Mouse (Mus musculus): ENCODE data around the gene Sypl2. TPM values are rescaled to one million over a fixed set of nuclear protein-coding genes. Genes with fewer than 3 reads are reported as not detected.

The Sypl2 gene
- total RNA-seq, 2 experiments from 2014 or later = 2.8 to 3.2 TPM

DNA sequence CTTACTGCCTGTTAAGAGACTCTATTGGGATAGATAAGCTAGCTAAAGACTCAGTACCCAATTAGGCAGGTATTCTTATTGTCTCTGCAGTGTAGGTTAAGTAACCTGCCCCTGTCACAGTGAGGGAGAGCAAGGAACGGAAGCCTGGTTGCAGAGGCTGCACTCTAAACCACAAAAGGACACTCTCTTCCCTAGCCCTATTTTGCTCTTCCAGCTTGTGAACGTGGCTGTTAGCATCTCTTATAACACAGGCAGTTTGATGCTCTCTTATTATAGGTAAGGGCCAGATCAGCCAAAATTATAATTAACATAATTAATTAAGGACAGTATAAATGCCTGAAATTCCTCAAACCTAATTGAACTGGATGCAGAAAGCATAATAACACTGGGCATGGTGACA lies 45.9 kb downstream of the Sypl2 start:
- no peak for DNase-seq (ENCODE audit: low spot score in 2 of 2)

DNA sequence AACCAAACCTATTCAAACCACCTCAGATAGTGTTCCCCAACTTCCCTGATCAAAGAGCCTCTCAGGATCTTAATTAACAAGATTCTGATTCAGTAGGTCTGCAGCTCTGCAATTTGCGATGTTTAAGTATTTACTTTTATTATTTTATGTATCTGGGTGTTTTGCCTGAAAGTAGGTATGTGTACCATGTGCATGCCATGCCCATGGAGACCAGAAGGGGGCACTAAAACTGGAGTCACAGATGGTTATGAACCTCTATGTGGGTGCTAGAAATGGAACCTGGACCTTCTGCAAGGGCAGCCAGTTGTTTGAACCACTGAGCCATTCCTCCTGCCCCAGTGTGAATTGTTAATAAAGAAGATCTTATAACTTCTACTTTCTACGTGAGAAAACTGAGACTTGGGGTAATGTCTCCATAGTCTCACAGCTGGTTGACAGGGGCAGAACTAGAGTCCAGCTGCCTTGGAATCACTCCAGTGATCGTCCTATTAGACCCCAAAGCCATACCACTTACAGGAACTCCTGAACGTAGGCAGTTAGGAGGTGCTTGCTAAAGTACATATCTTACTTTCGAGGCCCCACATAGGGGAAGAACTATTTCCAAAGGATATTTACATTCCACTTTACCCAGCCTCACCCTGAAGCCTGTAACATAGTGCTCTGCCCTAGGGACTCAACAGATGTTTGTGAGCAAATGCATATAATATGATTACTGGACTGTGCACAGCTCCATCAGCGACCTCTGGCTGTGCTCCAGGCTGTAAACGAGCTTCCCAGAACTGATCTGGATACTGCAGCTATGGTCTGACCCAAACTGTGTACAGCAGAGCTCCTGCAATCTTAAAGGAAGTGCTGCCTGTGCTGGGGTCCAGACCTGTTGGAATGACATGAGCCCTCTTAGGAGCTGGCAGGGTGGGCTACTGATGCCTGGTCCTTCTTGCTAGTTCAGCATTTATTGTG lies 47.4 kb downstream of the Sypl2 start:
- no peak for DNase-seq (ENCODE audit: low spot score in 2 of 2)

DNA sequence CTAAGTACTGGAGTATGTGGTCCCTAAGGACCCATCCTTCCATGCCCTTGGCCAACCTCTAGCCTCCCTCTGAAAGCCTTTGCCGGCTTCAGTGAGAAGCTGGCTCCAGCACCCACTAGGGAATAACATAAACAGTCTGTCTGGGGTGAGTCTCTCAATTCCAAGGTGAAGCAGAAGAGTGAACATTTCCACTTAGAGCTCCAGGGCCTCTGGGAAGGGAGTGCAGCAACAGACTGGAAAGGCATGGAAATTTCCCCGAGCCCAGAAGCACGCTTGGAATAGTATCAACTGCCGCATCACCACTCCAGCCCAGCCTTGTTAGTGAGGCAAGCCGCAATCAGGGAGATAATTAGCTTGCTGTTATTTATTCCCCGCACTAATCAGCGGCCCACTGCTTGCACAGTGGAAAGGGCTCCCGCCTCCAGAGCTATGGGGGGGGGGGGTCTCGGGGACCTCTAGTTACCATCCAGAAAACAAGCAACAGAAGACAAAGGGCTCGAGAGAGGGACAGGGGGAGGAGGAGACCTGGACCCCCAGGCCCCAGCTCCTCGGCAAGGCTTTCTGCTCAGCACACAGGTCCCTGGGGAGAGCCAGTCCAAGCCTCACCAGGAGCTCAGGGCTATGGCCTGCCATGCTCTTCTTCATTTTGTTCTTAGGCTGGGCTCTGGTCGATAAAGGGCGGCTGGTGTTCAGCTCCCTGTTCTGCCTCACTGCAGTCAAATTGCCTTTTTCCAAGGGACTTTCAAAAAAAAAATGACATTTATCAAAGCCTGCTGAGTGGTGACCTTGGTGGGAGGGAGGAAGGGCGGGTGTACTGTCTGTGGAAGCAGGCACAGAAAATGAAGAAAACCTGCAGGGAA lies 51.5 kb downstream of the Sypl2 start:
- peak; percentile 81 to 89 for DNase-seq (ENCODE audit: low spot score in 2 of 2)

DNA sequence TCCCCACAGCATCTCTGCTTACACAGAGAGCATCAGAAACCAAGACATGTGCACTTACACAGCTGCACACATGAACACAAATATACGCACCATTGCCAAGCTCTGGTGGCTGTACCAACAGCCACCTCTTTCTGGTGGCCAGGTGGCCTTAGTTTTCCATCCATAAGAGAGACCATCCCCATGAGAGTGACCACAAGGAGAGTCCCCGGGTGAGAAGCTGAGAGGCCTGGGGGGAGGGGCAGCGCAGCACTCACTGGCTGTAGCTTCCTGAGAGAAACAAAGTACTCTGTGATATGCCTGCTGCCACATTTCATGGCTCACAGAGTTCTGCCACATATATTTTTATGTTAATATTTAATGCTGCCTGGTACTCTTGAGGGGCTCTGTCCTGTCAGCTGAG lies 57.2 kb downstream of the Sypl2 start:
- DNase-seq (ENCODE audit: low spot score in 2 of 2) = no peak

DNA sequence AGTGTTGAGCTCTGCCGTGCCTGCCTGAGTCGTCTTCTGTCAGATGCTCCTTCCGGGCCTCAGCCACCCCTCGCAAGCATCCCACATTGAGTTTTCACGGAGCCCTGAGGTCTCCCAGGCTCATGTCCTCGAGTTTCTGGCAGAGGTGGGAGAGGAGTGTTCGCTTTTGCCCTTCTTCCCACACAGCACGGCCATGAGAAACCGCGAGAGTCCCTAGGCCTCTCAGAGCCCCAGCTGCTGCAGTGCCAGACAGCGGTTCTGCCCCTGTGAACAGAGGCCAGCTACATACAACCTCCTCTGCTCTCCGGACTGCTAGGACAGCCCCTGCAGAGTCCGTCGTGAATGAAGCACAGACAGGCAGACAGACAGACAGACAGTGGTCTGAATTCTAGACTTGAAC lies 58.9 kb downstream of the Sypl2 start:
- no peak for DNase-seq (ENCODE audit: low spot score in 2 of 2)

DNA sequence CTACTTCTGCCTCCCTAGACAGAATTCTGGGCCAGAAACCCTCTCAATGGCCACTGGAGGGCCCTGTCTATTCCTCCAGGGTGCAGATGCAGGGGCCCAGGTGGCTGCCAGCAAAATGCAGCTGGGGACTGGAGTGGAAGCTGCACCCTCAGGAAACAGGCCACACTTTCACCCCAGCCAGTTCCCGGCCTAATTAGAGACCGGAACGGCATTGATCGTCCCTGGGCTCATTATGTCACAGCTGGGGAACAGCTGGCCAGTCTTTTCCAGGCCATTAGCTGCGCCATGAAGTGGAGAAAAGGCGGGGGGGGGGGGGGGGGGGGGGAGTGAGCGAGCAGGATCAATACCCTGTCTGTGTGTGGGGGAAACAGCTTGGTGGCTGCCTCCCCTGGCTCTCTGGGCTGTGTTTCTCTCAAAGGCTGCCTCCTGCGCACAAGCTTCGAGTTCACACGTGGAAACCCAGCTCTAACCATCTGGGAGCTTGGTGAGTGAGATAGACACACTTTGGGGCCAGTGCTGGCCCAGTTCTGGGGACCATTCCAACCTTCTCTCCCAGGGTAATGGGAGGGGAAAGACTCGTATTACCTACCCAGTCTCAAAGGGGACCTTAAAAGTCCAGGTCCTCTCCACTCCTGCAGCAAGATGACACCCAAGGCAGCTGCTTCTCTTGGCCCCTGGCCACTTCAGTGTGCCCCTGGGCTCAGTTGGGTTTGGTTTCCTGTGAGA lies 59.8 kb downstream of the Sypl2 start:
- DNase-seq (ENCODE audit: low spot score in 2 of 2) = peak in 1 of 2 experiments; percentile 59

DNA sequence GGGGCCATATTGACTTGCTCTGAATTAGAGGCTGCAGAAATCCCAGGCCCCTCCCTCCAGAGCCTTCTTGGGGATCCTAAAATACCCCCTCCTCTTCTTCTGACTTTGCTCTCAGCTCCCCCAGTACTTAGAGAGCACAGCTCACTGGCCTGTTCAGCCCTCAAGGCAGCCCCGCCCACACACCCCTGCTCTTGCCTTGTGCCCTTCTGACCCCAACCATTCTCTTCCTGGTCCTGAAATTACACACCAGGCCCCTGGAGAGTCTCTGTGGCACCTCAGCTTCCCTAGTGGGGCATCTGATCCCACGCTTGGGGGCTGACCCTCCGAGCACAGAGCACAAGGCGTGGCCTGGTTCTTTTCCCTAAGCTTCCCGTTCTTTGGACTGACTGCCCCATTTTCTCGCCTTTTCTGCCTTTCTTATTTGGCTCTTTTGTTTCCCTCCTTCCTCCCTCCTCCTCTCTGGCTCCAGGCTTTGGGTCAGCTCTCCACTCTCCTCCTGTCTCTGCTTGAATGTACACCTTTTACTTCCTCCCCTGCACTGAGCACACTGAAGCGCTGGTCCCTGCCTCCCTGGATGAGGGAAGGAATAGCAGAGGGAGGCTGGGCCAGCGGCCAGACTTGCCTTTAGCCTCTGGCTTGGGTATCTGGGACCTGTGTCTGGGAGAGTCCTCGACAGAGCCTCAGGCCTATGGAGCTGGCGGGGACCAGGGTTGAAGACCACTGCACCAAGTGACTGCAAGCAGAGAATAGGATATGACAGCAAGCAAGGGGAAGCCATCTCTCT lies 60.7 kb downstream of the Sypl2 start:
- DNase-seq (ENCODE audit: low spot score in 2 of 2) = no peak

DNA sequence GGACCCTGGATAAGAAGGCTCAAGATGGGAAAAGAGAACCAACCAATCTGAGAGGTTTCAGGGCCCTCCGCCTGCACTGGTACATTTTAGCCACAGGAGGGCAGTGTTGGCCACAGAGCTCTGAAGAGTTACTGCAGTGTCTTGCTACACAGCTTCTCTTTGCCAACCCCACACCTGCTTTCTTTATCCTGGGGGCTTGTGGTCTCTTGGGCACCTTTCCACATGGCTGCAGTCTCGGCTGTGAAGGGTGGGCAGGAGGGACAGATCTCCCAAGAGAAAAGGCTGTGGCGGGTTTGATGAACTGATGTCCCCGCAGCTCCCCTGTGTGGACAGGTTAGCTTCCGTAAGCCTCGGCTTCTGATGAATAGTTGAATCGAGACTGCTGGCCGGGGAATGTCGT lies 61.6 kb downstream of the Sypl2 start:
- DNase-seq (ENCODE audit: low spot score in 2 of 2) = peak; percentile 78 to 92

DNA sequence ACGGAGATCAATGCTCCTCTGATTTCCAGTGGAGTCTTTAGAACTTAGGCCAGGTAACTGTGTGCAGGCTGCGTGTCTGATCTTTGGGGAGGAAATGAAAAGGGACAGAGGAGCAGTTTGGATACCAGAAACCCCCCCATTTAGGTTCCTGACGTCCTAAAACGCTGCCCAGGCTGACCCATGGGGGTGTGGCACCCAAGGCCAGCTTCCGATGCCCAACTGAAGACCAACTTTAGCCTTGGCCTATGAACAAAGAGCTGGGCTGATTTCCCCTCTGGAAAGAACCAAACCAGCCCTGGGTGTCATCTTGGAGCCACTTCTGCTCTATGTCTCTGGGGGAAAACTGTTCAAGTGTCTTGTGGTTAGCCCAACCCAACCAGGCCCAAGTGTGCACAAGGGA lies 62.4 kb downstream of the Sypl2 start:
- DNase-seq (ENCODE audit: low spot score in 2 of 2) = no peak

Other genes with a start within 250 kb of the Sypl2 start
- gene Gstm2, start 240.2 kb downstream of the Sypl2 start, total RNA-seq (2021) = 1 to 10 TPM; 2.8 to 3.4 TPM
- 100 to 1,000 TPM; 379 to 410 TPM for gene Gstm1, start 208.7 kb downstream of the Sypl2 start, total RNA-seq (2021)
- gene Gstm4, start 181.8 kb downstream of the Sypl2 start, total RNA-seq (2021) = 10 to 100 TPM; 12.3 to 13.2 TPM
- gene Ampd2, start 140.0 kb downstream of the Sypl2 start, total RNA-seq (2021) = 10 to 100 TPM; 68.7 to 73.6 TPM
- gene Gnat2, start 133.9 kb downstream of the Sypl2 start, total RNA-seq (2021) = not detected
- 10 to 100 TPM; 28.2 to 28.7 TPM for gene Gnai3, start 80.5 kb downstream of the Sypl2 start, total RNA-seq (2021)
- 10 to 100 TPM; 14.8 to 15.1 TPM for gene Gpr61, start 71.8 kb downstream of the Sypl2 start, total RNA-seq (2021)
- gene Amigo1, start 40.3 kb downstream of the Sypl2 start, total RNA-seq (2021) = 10 to 100 TPM; 71.6 to 76.8 TPM
- 10 to 100 TPM; 17.4 TPM for gene Cyb561d1, start 25.4 kb downstream of the Sypl2 start, total RNA-seq (2021)
- 10 to 100 TPM; 23.5 to 24.8 TPM for gene Atxn7l2, start 15.7 kb downstream of the Sypl2 start, total RNA-seq (2021)
- 10 to 100 TPM; 67.2 to 69.9 TPM for gene Psma5, start 30.3 kb upstream of the Sypl2 start, total RNA-seq (2021)
- 100 to 1,000 TPM; 373 to 382 TPM for gene Sort1, start 57.4 kb upstream of the Sypl2 start, total RNA-seq (2021)
- under 1 TPM; 0.86 to 0.99 TPM for gene Mybphl, start 138.3 kb upstream of the Sypl2 start, total RNA-seq (2021)
- 10 to 100 TPM; 23.2 to 25.0 TPM for gene Psrc1, start 157.2 kb upstream of the Sypl2 start, total RNA-seq (2021)
- 100 to 1,000 TPM; 172 to 173 TPM for gene Celsr2, start 188.9 kb upstream of the Sypl2 start, total RNA-seq (2021)
- 100 to 1,000 TPM; 205 to 221 TPM for gene Sars, start 218.6 kb upstream of the Sypl2 start, total RNA-seq (2021)